Mouse (Mus musculus) limb, embryonic 15.5 days (tissue): ENCODE measurements around the gene Popdc3. TPM values are rescaled to one million over a fixed set of nuclear protein-coding genes. Genes with fewer than 3 reads are reported as not detected.

ENCODE experiments used
- ATAC-seq: fragments of 200-750 bp; cut with Nextera tagmentation; 2 replicates; pipeline ENCODE4 v1.8.0; 2017; ENCODE audit warnings: low read depth, moderate TSS enrichment; ENCODE audit not compliant: insufficient number of reproducible peaks, low FRiP score, low TSS enrichment
- H3K27ac ChIP-seq: fragments of 300-500 bp; sonication (generic); 2 replicates; pipeline ENCODE4 v1.5.1; 2015; ENCODE audit warnings: moderate library complexity, mild to moderate bottlenecking, inconsistent platforms
- H3K27me3 ChIP-seq: fragments of 300-500 bp; sonication (generic); 2 replicates; pipeline ENCODE4 v1.6.1; 2015; ENCODE audit warnings: inconsistent platforms
- H3K36me3 ChIP-seq: fragments of 300-500 bp; sonication (generic); 2 replicates; pipeline ENCODE4 v1.6.1; 2015; ENCODE audit warnings: inconsistent platforms
- H3K4me1 ChIP-seq: fragments of 300-500 bp; sonication (generic); 2 replicates; pipeline ENCODE4 v1.6.1; 2015; ENCODE audit warnings: inconsistent platforms
- H3K4me2 ChIP-seq: fragments of 300-500 bp; sonication (generic); 2 replicates; pipeline ENCODE4 v1.6.1; 2015; ENCODE audit warnings: mild to moderate bottlenecking, inconsistent platforms
- H3K4me3 ChIP-seq: fragments of 300-500 bp; sonication (generic); 2 replicates; pipeline ENCODE4 v1.5.1; 2015; ENCODE audit warnings: mild to moderate bottlenecking, inconsistent platforms
- H3K9ac ChIP-seq: fragments of 300-500 bp; sonication (generic); 2 replicates; pipeline ENCODE4 v1.6.1; 2015; ENCODE audit warnings: inconsistent platforms
- H3K9me3 ChIP-seq: fragments of 300-500 bp; sonication (generic); 2 replicates; pipeline ENCODE4 v1.6.1; 2016; ENCODE audit warnings: inconsistent platforms
- WGBS: fragments of 180-500 bp; shearing (Covaris S2); methylation state at CpG from one replicate; pipeline ENCODE4 v1.1.7; 2015; 5-methylcytosine and 5-hydroxymethylcytosine counted together
- polyA plus RNA-seq: library from polyadenylated mRNA; unstranded; fragments of >200 nt; fragmentation: Nextera tagmentation; extraction: Ambion mirVana; gene quantifications from 2 replicates; pipeline ENCODE4 v1.2.1, GENCODE M21; 2015

Popdc3 gene
- polyA plus RNA-seq, 1 experiment from 2014 or later = 3.8 TPM

DNA sequence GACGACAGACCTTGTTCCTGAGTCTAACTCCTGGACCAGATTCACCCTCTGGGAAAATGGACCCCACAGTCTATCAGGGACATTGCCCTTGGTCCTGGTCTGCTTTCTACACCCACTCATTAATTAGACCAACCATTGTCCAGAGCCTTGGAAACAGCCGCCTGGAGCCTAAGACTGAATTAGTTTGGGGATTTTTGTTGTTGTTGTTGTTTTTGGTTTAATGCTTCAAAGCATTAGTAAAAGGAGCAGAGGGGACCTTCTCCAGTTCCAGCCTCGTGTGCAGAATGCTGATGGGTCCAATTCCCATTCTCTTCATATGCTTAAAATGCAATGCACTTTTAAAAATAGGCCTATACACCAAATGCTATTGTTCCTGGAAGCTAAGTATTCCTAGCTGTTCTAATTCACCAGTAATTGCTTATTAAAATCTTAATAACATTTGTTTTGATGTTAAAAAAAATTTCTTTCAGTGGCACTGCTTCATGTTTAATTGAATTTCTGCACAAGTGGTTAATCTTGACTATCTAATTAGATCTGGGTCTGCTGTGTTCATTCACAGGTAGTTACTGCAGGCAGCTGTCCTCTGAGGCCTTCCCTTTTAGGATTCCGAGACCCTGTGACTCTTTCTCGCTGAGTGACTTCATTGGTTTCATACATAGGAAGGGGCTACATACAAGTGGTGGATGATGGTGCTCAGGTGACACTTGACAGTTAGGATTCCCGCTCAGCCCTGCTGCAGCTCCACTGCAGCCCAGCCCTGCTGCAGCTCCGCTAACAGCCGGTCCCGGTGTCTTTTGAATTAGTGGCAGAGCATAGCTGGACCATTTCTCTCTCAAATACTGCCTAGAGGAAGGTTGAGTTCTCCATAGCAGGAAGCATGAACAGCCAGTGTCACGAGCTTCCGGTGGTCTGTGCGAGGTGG lies 25.9 kb upstream of the Popdc3 start:
- H3K9me3 ChIP-seq = no peaks in the 10 kb centered on the region
- no peak for ATAC-seq
- no peaks in the 10 kb centered on the region for H3K27me3 ChIP-seq
- H3K27ac ChIP-seq = no peak overlapping the region
- peaks cover 78% of the 10 kb centered on the region for H3K36me3 ChIP-seq
- H3K4me1 ChIP-seq = no peaks in the 10 kb centered on the region
- no peak overlapping the region for H3K9ac ChIP-seq
- WGBS = 90% methylated on average over 12 of the region's 12 CpGs
- no peak overlapping the region for H3K4me2 ChIP-seq
- H3K4me3 ChIP-seq = no peak overlapping the region

DNA sequence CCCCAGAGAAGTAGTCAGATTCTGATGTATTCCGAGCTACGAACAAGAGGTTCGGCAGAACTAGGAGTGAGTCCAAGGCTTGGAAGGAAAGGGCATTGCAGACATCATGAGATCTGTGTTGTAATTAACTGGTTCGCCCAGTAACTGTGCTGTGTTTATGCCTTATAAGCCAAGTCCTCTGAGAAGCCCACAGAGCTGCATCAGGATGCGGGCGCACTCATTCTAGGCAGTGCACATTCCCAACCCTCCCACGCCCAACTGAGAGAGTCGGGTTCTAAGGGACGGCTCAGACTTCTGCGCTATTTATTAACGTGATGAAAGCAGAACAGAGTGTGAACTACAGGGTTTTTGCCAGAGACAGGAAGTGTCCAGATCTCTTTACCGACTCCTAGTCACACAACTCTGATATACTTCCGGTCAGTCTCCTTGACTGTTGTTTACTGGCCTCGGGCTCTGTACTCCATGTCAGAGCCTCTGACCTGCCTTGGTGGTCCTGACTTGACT lies 23.3 kb upstream of the Popdc3 start:
- H3K4me3 ChIP-seq = no peak overlapping the region
- H3K27ac ChIP-seq = no peak overlapping the region
- no peaks in the 10 kb centered on the region for H3K27me3 ChIP-seq
- no peak for ATAC-seq
- H3K9ac ChIP-seq = no peak overlapping the region
- no peak overlapping the region for H3K4me2 ChIP-seq
- H3K36me3 ChIP-seq = peaks cover 85% of the 10 kb centered on the region
- no peaks in the 10 kb centered on the region for H3K4me1 ChIP-seq
- no peaks in the 10 kb centered on the region for H3K9me3 ChIP-seq
- 91% methylated on average over 14 of the region's 14 CpGs for WGBS

DNA sequence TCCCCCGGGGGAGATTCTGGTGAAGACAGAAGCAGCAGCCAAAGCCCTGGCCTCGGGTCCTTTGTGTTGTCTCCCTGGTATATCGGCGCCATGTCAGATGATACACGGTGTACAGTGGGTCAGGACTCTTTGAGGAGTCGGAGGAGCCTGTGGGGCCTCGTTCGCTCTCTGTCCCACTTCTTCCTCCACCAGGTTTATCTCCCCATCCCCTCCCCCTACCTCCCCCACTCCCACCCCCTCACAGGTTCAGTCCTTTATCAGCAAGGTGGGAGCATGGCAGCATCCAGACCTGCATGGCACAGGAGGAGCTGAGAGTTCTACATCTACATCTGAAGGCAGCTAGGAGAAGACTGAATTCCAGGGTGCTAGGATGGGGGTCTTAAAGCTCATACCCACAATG lies 12.0 kb upstream of the Popdc3 start:
- no peak overlapping the region for H3K27ac ChIP-seq
- H3K9me3 ChIP-seq = no peaks in the 10 kb centered on the region
- H3K4me2 ChIP-seq = no peak overlapping the region
- no peaks in the 10 kb centered on the region for H3K4me1 ChIP-seq
- WGBS = 86% methylated on average over 8 of the region's 8 CpGs
- H3K4me3 ChIP-seq = no peak overlapping the region
- ATAC-seq = no peak
- H3K27me3 ChIP-seq = no peaks in the 10 kb centered on the region
- 0 out of 2 replicates have a peak, but pooled peaks cover 2% of the 10 kb centered on the region for H3K36me3 ChIP-seq
- H3K9ac ChIP-seq = no peak overlapping the region

DNA sequence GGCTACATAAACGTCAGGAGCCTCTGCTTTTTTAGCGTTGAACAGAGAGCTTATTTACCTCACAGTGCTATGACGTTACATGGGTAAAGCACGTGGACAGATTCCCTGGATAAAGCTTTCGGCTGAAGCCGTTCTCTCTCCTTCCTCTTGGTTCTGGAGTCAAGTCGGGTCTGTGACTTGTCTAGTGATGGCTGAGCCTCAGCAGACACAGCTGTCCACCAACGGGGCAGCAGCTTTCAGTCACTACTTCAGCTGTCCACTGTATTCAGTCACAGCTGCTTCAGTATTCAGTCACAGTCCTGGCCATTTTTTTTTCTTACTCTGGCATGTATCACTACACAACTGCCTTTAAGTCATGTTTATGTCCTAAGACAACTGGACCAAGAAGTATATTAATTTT lies 4.0 kb upstream of the Popdc3 start:
- Histone ChIP-seq H3K4me3 (no peak overlapping the region), H3K36me3 (no peaks in the 10 kb centered on the region), H3K27me3 (no peaks in the 10 kb centered on the region), H3K9me3 (no peaks in the 10 kb centered on the region), H3K9ac (no peak overlapping the region), H3K4me2 (no peak overlapping the region), H3K4me1 (no peaks in the 10 kb centered on the region), H3K27ac (no peak overlapping the region)
- 56% methylated on average over 8 of the region's 8 CpGs for WGBS
- no peak for ATAC-seq

DNA sequence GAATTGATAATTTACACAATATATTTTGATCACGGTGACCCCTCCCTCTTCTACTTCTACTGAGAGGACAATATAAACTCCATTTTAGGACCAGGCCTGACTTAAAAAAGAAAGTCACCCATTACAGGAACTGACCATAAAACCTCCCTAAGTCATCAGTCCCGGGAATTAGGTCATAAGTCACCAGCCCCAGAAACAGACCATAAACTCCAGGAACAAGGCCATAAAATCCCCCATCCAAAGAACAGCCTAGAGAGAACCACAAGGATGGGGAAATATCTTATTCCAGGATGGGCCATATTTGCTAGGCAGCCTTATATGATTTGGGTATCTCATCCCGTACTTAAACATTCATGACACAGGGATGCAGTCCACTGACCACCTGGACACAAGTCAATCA lies 3.6 kb upstream of the Popdc3 start:
- Histone ChIP-seq H3K27me3 (no peaks in the 10 kb centered on the region), H3K4me3 (no peak overlapping the region), H3K36me3 (no peaks in the 10 kb centered on the region), H3K27ac (no peak overlapping the region), H3K9ac (no peak overlapping the region), H3K9me3 (no peaks in the 10 kb centered on the region), H3K4me2 (no peak overlapping the region), H3K4me1 (no peaks in the 10 kb centered on the region)
- 51% methylated on average over 3 of the region's 3 CpGs for WGBS
- no peak for ATAC-seq

DNA sequence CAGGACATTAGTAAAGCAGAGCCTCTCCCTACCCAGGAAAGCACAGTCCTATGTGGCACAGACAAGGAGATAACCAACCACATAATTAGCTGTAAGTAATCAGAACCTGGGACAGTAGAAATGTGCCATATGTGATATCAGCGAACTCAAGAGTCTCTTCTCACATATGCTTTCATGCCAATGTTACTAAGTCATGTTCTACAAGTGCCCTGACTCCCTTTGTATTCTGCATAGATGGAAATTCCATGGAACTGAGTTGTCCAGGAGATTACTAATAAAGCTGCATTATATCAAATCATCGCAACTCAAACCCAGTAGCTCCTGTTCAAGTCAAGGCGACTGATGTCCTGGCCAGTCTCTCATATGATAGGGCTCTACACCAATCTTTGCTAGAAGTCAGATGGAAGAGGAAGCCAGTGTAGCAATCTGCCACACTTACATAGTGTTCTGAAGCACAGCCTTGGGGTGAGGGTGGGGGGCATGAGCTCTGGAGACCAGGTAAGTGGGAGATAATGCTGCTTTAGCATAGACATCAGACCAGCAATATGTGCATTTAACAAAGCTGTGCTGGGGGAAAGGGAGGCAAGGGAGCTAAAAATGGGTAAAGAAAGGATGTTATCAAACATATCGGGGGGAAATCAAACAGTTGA lies 2.9 kb downstream of the Popdc3 start:
- Histone ChIP-seq H3K4me3 (no peak overlapping the region), H3K27me3 (no peaks in the 10 kb centered on the region), H3K9me3 (no peaks in the 10 kb centered on the region), H3K4me1 (no peaks in the 10 kb centered on the region), H3K4me2 (no peak overlapping the region), H3K27ac (no peak overlapping the region), H3K36me3 (no peaks in the 10 kb centered on the region), H3K9ac (no peak overlapping the region)
- ATAC-seq = no peak
- WGBS = 96% methylated on average over 4 of the region's 4 CpGs

DNA sequence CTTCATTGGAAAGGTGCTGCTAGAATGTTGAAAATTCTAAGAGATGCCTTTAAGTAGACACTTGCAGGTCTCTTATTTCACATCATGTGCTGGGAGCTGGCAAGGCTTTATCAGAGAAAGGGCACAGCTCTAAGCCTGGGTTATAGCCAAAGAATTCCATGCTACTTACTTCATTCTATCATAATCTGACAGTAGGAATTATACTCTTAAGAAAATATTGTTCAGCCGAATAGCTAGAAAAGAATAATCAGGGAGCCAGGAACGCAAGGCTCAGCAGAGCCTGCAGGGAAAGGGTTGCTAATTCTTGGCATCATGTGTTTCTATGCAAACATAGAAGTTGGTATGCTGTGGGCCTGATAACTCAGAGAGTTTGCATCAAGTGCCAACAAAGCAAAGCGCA lies 3.4 kb downstream of the Popdc3 start:
- H3K27me3 ChIP-seq = no peaks in the 10 kb centered on the region
- 83% methylated on average over 3 of the region's 3 CpGs for WGBS
- H3K9ac ChIP-seq = no peak overlapping the region
- H3K9me3 ChIP-seq = no peaks in the 10 kb centered on the region
- no peaks in the 10 kb centered on the region for H3K36me3 ChIP-seq
- ATAC-seq = no peak
- H3K4me1 ChIP-seq = no peaks in the 10 kb centered on the region
- H3K4me3 ChIP-seq = no peak overlapping the region
- no peak overlapping the region for H3K27ac ChIP-seq
- no peak overlapping the region for H3K4me2 ChIP-seq

DNA sequence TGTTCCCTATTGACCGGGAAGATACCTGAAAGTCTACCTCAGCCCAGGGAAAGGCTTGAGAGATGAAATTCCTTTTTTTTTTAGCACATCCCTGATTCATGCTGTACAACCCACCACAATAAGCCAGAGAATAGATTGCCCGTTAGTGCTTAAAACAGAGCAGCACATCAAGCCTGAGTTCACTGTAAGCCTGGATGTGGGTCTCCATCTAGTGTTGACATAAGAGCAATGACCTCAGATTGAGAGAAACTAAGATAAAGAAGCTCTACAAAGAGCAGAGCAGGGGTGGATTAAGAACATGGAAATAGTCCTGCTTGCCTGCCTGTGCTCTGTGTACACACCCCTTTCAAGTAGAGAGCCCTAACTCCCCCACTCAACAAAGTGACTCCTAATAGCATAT lies 7.6 kb downstream of the Popdc3 start:
- Histone ChIP-seq H3K9ac (no peak overlapping the region), H3K4me3 (no peak overlapping the region), H3K27me3 (no peaks in the 10 kb centered on the region), H3K36me3 (no peaks in the 10 kb centered on the region), H3K4me1 (no peaks in the 10 kb centered on the region), H3K9me3 (no peaks in the 10 kb centered on the region), H3K27ac (no peak overlapping the region), H3K4me2 (no peak overlapping the region)
- ATAC-seq = no peak
- WGBS = 92% methylated on average over 2 of the region's 2 CpGs

DNA sequence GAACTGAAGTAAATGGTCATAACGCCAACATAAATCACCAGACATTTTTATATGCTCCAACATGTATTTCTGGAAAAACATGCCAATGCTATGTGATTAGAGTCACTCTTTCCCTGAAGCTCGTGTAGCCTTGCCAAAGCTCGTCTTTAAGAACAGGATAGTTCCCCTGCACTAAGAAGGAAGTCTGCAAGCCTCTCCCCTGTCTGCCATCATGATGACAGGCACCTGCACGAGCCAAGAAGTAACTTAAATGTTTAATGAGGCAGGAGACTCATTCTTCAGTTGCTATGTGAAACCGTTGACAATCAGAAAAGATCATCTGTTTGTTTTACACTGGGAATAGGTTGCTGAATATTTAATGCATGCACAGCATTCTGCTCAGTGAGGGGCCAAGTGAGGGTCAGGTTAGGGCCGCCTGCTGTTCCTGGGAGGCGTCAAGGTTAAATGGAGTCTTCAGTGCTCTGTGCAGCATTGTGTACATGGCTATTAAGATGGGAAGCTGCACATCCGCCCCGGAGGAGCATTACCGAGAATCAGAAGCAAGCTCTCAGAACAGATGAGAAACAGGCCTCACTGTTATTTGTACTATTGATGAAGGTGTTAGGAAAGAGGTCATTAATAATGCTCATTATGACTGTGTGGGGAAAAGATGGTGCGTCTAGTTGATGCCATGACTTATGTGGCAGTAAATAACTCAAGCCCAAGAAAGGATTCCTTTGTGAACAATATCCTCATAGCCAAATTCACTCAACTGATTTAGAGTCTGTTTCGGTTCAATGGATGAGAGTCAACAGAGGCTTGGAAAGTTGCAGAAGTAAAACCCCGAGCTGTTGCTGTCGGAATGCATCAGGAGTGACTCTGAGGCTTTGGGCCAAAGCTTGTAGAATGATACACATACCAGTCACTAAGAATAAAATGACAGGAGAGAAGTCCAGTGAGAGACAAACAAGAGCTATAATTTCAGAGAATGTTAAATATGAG lies 15.7 kb downstream of the Popdc3 start:
- H3K4me3 ChIP-seq = no peak overlapping the region
- peaks cover 6% of the 10 kb centered on the region; the same call in 1 of the 2 replicates for H3K4me1 ChIP-seq
- H3K9me3 ChIP-seq = no peaks in the 10 kb centered on the region
- WGBS = 43% methylated on average over 14 of the region's 14 CpGs
- no peak overlapping the region for H3K4me2 ChIP-seq
- H3K27ac ChIP-seq = no peak overlapping the region
- no peak for ATAC-seq
- H3K27me3 ChIP-seq = no peaks in the 10 kb centered on the region
- H3K36me3 ChIP-seq = no peaks in the 10 kb centered on the region
- no peak overlapping the region for H3K9ac ChIP-seq

DNA sequence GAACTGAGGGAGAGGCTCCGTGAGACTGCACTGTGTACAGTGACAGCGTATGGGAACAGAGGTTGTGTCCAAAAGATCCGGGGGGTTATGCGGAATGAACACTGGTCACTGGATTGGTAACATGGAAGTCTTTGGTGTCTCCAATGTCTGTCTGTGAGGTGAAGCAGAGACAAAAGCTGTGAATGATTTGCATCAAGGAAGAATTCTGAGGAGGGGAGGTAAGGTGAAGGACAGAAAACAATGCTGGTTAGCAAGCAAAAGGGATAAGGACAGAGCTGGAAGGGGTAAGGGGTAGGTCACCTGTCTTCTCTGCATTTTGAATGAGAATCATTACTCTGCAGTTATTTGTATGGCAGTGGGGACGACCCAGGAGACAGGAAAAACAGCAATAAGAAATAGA lies 16.6 kb downstream of the Popdc3 start:
- Histone ChIP-seq H3K36me3 (no peaks in the 10 kb centered on the region), H3K9ac (no peak overlapping the region), H3K4me1 (peaks cover 6% of the 10 kb centered on the region; the same call in 1 of the 2 replicates), H3K27ac (no peak overlapping the region), H3K4me2 (no peak overlapping the region), H3K9me3 (no peaks in the 10 kb centered on the region), H3K27me3 (no peaks in the 10 kb centered on the region), H3K4me3 (no peak overlapping the region)
- WGBS = 87% methylated on average over 5 of the region's 5 CpGs
- ATAC-seq = no peak

DNA sequence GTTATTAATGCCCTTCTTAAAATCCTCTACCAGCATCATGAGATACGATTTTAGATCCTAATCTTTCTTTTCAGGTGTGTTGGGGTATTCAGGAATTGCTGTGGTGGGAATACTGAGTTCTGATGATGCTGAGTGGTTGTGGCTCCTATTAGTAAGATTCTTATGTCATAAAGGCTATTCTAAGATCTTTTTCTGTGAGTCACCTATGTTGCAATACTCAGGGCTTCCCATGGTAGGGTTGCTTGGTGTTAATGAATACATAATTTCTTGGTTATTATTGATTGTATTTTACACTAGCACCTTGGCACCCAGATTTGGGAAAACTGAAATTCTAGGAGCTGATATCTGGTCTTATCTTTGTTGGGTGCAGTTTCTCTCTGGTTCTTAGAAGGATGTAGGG lies 26.7 kb downstream of the Popdc3 start:
- Histone ChIP-seq H3K4me1 (no peaks in the 10 kb centered on the region), H3K4me2 (no peak overlapping the region), H3K27ac (no peak overlapping the region), H3K36me3 (no peaks in the 10 kb centered on the region), H3K9ac (no peak overlapping the region), H3K9me3 (no peaks in the 10 kb centered on the region), H3K27me3 (no peaks in the 10 kb centered on the region), H3K4me3 (no peak overlapping the region)
- 66% methylated on average over 1 of the region's 1 CpGs for WGBS
- ATAC-seq = no peak
